Mouse (Mus musculus) bone marrow, adult 2 months (tissue): ENCODE measurements around the gene Tdrd7. TPM values are rescaled to one million over a fixed set of nuclear protein-coding genes. Genes with fewer than 3 reads are reported as not detected.

Source experiments
- H3K27ac ChIP-seq: fragments of 200-500 bp; 2 replicates; pipeline ENCODE4 v1.5.1; 2012; ENCODE audit warnings: low read depth, mild to moderate bottlenecking, control low read depth, inconsistent platforms, low read length; ENCODE audit not compliant: control insufficient read depth, poor library complexity, insufficient read depth
- H3K4me1 ChIP-seq: fragments of 200-500 bp; 2 replicates; pipeline ENCODE4 v1.6.1; 2011; ENCODE audit warnings: low read length; ENCODE audit not compliant: control insufficient read depth, insufficient read depth
- H3K4me3 ChIP-seq: fragments of 200-500 bp; replicated peaks from 2 replicates; pipeline ENCODE3; 2011; ENCODE audit warnings: mild to moderate bottlenecking, low read depth, low read length, control low read depth; ENCODE audit not compliant: control insufficient read depth
- CTCF ChIP-seq: fragments of 200-500 bp; IDR thresholded peaks from 2 replicates; pipeline ENCODE4 v1.5.1; 2011; ENCODE audit warnings: low read length, control low read depth; ENCODE audit not compliant: control insufficient read depth, insufficient read depth
- POLR2A ChIP-seq: fragments of 200-500 bp; IDR thresholded peaks from 2 replicates; pipeline ENCODE4 v1.6.1; 2011; ENCODE audit warnings: low read depth, mild to moderate bottlenecking, control low read depth, low read length, borderline replicate concordance; ENCODE audit not compliant: control insufficient read depth
- WGBS: fragments of 180-500 bp; shearing (Covaris S2); methylation state at CpG from one replicate; pipeline ENCODE4 v1.1.7; 2018; 5-methylcytosine and 5-hydroxymethylcytosine counted together
- polyA plus RNA-seq: library from polyadenylated mRNA; stranded (reverse); fragments of >200 nt; gene quantifications from 2 replicates; pipeline ENCODE4 v1.2.4, GENCODE M21; 2011; ENCODE audit warnings: low replicate concordance; ENCODE audit not compliant: missing spikeins, insufficient read depth, insufficient read length

Gene Tdrd7
- polyA plus RNA-seq, 1 experiment: 15.2 TPM

- Histone ChIP-seq H3K4me1 (no peaks in the 10 kb centered on the region), H3K4me3 (no peak overlapping the region), H3K27ac (no peak overlapping the region)
- TF ChIP-seq POLR2A (no peak), CTCF (no peak)
- 92% methylated on average over 12 of the region's 12 CpGs for WGBS
Measured at GRCm38 (mm10) chr4:46061259-46061962, 96.3 kb downstream of the Tdrd7 start.

- H3K27ac ChIP-seq: no peak overlapping the region
- TF ChIP-seq POLR2A (no peak), CTCF (no peak)
- H3K4me1 ChIP-seq: no peaks in the 10 kb centered on the region
- WGBS: 79% methylated on average over 4 of the region's 4 CpGs
- no peak overlapping the region for H3K4me3 ChIP-seq
Measured at GRCm38 (mm10) chr4:46063841-46064240, 98.7 kb downstream of the Tdrd7 start.

GRCm38 (mm10) chr4:46064263-46064662 lies 99.1 kb downstream of the Tdrd7 start:
- H3K4me1 ChIP-seq: no peaks in the 10 kb centered on the region
- no peak for TF ChIP-seq CTCF
- TF ChIP-seq POLR2A: no peak
- WGBS: 77% methylated on average over 8 of the region's 8 CpGs
- H3K27ac ChIP-seq: no peak overlapping the region
- no peak overlapping the region for H3K4me3 ChIP-seq

- H3K4me1 ChIP-seq: no peaks in the 10 kb centered on the region
- H3K4me3 ChIP-seq: no peak overlapping the region
- H3K27ac ChIP-seq: no peak overlapping the region
- TF ChIP-seq CTCF: no peak
- TF ChIP-seq POLR2A: no peak
- WGBS: 85% methylated on average over 3 of the region's 3 CpGs
Measured at GRCm38 (mm10) chr4:46064961-46065360, 99.8 kb downstream of the Tdrd7 start.

GRCm38 (mm10) chr4:46065695-46066340 lies 100.7 kb downstream of the Tdrd7 start:
- H3K4me3 ChIP-seq: no peak overlapping the region
- TF ChIP-seq POLR2A (no peak), CTCF (no peak)
- 76% methylated on average over 8 of the region's 8 CpGs for WGBS

GRCm38 (mm10) chr4:46068060-46068459 lies 102.9 kb downstream of the Tdrd7 start:
- Histone ChIP-seq H3K27ac (no peak overlapping the region), H3K4me1 (no peaks in the 10 kb centered on the region), H3K4me3 (no peak overlapping the region)
- 90% methylated on average over 3 of the region's 3 CpGs for WGBS
- no peak for TF ChIP-seq POLR2A
- no peak for TF ChIP-seq CTCF

More at GRCm38 (mm10) chr4:46065695-46066340, 100.7 kb downstream of the Tdrd7 start:
- Histone ChIP-seq H3K4me1 (no peaks in the 10 kb centered on the region), H3K27ac (no peak overlapping the region)

- 68% methylated on average over 1 of the region's 1 CpGs for WGBS
- Histone ChIP-seq H3K4me1 (no peaks in the 10 kb centered on the region), H3K27ac (no peak overlapping the region), H3K4me3 (no peak overlapping the region)
- TF ChIP-seq POLR2A: no peak
- no peak for TF ChIP-seq CTCF
Measured at GRCm38 (mm10) chr4:46068573-46068972, 103.4 kb downstream of the Tdrd7 start.

GRCm38 (mm10) chr4:46069851-46070482 lies 104.8 kb downstream of the Tdrd7 start:
- TF ChIP-seq CTCF (no peak), POLR2A (no peak)
- 88% methylated on average over 6 of the region's 6 CpGs for WGBS
- no peaks in the 10 kb centered on the region for H3K4me1 ChIP-seq
- no peak overlapping the region for H3K4me3 ChIP-seq
- H3K27ac ChIP-seq: no peak overlapping the region

- TF ChIP-seq CTCF (no peak), POLR2A (no peak)
- Histone ChIP-seq H3K4me3 (no peak overlapping the region), H3K4me1 (no peaks in the 10 kb centered on the region), H3K27ac (no peak overlapping the region)
- WGBS: 93% methylated on average over 6 of the region's 6 CpGs
Measured at GRCm38 (mm10) chr4:46072631-46073030, 107.5 kb downstream of the Tdrd7 start.
